Mouse (Mus musculus) heart, postnatal 14 days (tissue): ENCODE results near the gene Wdr24. TPM values are rescaled to one million over a fixed set of nuclear protein-coding genes. Genes with fewer than 3 reads are reported as not detected.

Experiments used
- DNase-seq, 2 experiments: peaks; one replicate each; pipeline ENCODE4 v3.0.0; 2021 to 2022
- intact Hi-C: fragments of 180-260 bp; cut with DNase I; formaldehyde crosslinking; loops from one replicate; pipeline ENCODE4 v1.15.1; 2025
- total RNA-seq, 2 experiments: library from RNA; stranded (reverse); gene quantifications; 2 replicates each; pipeline ENCODE4 v1.2.3; 2021

The Wdr24 gene
- total RNA-seq, 2 experiments from 2014 or later: 10.5 to 11.0 TPM

- no peak for DNase-seq
- intact Hi-C loops: no loop called here
Observed at GRCm38 (mm10) chr17:25829558-25830017, 6.2 kb downstream of the Wdr24 start.

GRCm38 (mm10) chr17:25830200-25830753, 6.8 kb downstream of the Wdr24 start:
- intact Hi-C loops: no loop called here
- DNase-seq: no peak

- no peak for DNase-seq
- intact Hi-C loops: no loop called here
Observed at GRCm38 (mm10) chr17:25830806-25831431, 7.5 kb downstream of the Wdr24 start.

- peak in 1 of 2 experiments; percentile 31 for DNase-seq
- intact Hi-C loops: no loop called here
Observed at GRCm38 (mm10) chr17:25831451-25832281, 8.2 kb downstream of the Wdr24 start.

GRCm38 (mm10) chr17:25832436-25833290, 9.2 kb downstream of the Wdr24 start:
- intact Hi-C loops: no loop called here
- DNase-seq: peak; percentile 100

- intact Hi-C loops: no loop called here
- DNase-seq: peak; percentile 90 to 94
Observed at GRCm38 (mm10) chr17:25833291-25833663, 9.8 kb downstream of the Wdr24 start, which contains the start of gene Stub1. Gene Stub1, minus strand, starts transcription at chr17:25833404.

GRCm38 (mm10) chr17:25833961-25834594, 10.7 kb downstream of the Wdr24 start:
- intact Hi-C loops: no loop called here
- peak in 1 of 2 experiments; percentile 42 for DNase-seq

GRCm38 (mm10) chr17:25834595-25835222, 11.3 kb downstream of the Wdr24 start:
- intact Hi-C loops: no loop called here
- DNase-seq: no peak

GRCm38 (mm10) chr17:25835301-25835700, 11.9 kb downstream of the Wdr24 start:
- no peak for DNase-seq
- intact Hi-C loops: no loop called here

- no peak for DNase-seq
- intact Hi-C loops: no loop called here
Observed at GRCm38 (mm10) chr17:25835816-25836215, 12.4 kb downstream of the Wdr24 start.

- intact Hi-C loops: no loop called here
- peak in 1 of 2 experiments; percentile 32 for DNase-seq
Observed at GRCm38 (mm10) chr17:25836397-25837075, 13.1 kb downstream of the Wdr24 start.

- peak; percentile 70 to 79 for DNase-seq
- intact Hi-C loops: no loop called here
Observed at GRCm38 (mm10) chr17:25837076-25837410, 13.6 kb downstream of the Wdr24 start, which contains the start of gene Rhbdl1. Gene Rhbdl1, minus strand, starts transcription at chr17:25837295.

- no peak for DNase-seq
- intact Hi-C loops: no loop called here
Observed at GRCm38 (mm10) chr17:25837533-25837932, 14.1 kb downstream of the Wdr24 start.

GRCm38 (mm10) chr17:25838904-25839303, 15.5 kb downstream of the Wdr24 start:
- DNase-seq: no peak
- intact Hi-C loops: no loop called here

- DNase-seq: no peak
- intact Hi-C loops: no loop called here
Observed at GRCm38 (mm10) chr17:25839455-25840235, 16.2 kb downstream of the Wdr24 start.

- intact Hi-C loops: no loop called here
- no peak for DNase-seq
Observed at GRCm38 (mm10) chr17:25840519-25840918, 17.1 kb downstream of the Wdr24 start.

GRCm38 (mm10) chr17:25841117-25841880, 17.9 kb downstream of the Wdr24 start, which contains the start of gene Gm20683:
Gene Gm20683, minus strand, starts transcription at chr17:25841763.
- intact Hi-C loops: no loop called here
- DNase-seq: no peak
